7 mouse cellular contexts compared by ENCODE assay signal in the genomic region with DNA sequence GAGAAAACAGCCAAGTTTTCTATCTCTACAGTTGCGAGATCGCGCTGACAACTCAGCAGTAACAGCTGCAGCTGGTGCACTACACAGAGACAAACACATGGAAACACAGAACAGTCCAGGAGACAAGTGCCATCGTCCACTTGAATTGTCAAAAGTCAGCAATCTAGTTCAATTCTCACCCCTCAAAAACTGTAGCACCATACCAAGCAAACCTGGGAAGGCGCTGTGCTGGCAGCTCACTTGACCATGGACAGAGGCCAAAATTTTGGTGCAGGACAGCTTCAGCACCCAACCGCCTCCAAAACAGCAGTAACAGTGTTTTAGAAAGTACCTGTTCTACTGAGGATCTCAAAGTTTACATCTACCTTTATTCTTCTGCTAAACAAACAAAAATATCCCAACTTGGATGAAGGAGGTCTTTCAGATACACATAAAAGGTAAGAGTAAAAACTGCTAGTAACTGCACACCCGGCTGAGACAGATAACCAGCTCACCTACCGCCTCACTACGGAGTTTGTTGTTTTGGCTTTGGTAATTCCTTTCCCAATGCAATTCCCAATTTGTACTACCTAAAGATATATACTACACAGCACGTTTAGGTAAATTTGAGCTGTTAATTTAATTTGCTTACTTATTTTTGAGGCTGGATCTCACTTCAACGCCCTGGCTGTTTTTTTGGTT. TPM values are rescaled to one million over a fixed set of nuclear protein-coding genes. Genes with fewer than 3 reads are reported as not detected.
A peak's percentile ranks its signal among the peaks of the same experiment; 100 is the strongest.
DNase-seq lines count a peak whose midpoint lies in the region; ATAC-seq and TF ChIP-seq lines count a peak whose summit lies in the region.

No protein-coding gene starts in this region.

- H3K27ac ChIP-seq in intestine, embryonic 16.5 days (ENCODE audit: low read length) = no peak overlapping the region
- peak overlapping the region; percentile 91 for H3K27ac ChIP-seq in liver, embryonic 16.5 days (ENCODE audit: low read length)
- peak overlapping the region; percentile 33; the same call in 1 of the 2 replicates for H3K27ac ChIP-seq in neural tube, embryonic 15.5 days (replicated peaks)

- DNase-seq in NIH3T3 (ENCODE audit: low read depth) = peak; percentile 64
- peak; percentile 28 for DNase-seq in brain, embryonic 14.5 days (ENCODE audit: low read depth)
- peak; percentile 59 to 66 for DNase-seq in gastrocnemius, adult 8-10 months (ENCODE audit: low spot score in 2 of 2)
- DNase-seq in thymus, postnatal 25 days = no peak

- no peak for TF ChIP-seq POLR2A in brain, embryonic 14.5 days (IDR thresholded peaks at IDR 0.05; ENCODE audit: borderline replicate concordance, extremely low read depth, insufficient read depth, insufficient read length, poor library complexity, severe bottlenecking)

- no peak overlapping the region for H3K9ac ChIP-seq in intestine, embryonic 16.5 days (ENCODE audit: low read depth, low read length)
- H3K9ac ChIP-seq in liver, embryonic 16.5 days (ENCODE audit: low read depth, low read length) = peak overlapping the region; percentile 97
- H3K9ac ChIP-seq in neural tube, embryonic 15.5 days (replicated peaks) = 0 out of 2 replicates have a peak overlapping the region, but pooled peaks have one; percentile 5

- no peak for TF ChIP-seq CTCF in brain, embryonic 14.5 days (IDR thresholded peaks at IDR 0.05; ENCODE audit: borderline replicate concordance, extremely low read depth, insufficient read depth, insufficient read length)

- no peak for ATAC-seq in intestine, embryonic 16.5 days
- ATAC-seq in liver, embryonic 16.5 days (ENCODE audit: low read depth) = no peak
- ATAC-seq in neural tube, embryonic 15.5 days (ENCODE audit: low FRiP score) = no peak

- 68% methylated on average over 11 of the region's 11 CpGs for WGBS in intestine, embryonic 16.5 days
- WGBS in liver, embryonic 16.5 days (ENCODE audit: insufficient replicate concordance) = 49% methylated on average over 11 of the region's 11 CpGs
- 78% methylated on average over 11 of the region's 11 CpGs for WGBS in neural tube, embryonic 15.5 days

- H3K4me1 ChIP-seq in intestine, embryonic 16.5 days (ENCODE audit: control insufficient read depth, insufficient read depth, low read length) = peaks cover 10% of the 10 kb centered on the region
- H3K4me1 ChIP-seq in liver, embryonic 16.5 days (ENCODE audit: control insufficient read depth, low read depth, low read length) = peaks cover 20% of the 10 kb centered on the region
- peaks cover 20% of the 10 kb centered on the region for H3K4me1 ChIP-seq in neural tube, embryonic 15.5 days

- H3K9me3 ChIP-seq in intestine, embryonic 16.5 days (ENCODE audit: control insufficient read depth, low read length) = no peaks in the 10 kb centered on the region
- H3K9me3 ChIP-seq in liver, embryonic 16.5 days (replicated peaks; ENCODE audit: control insufficient read depth, low read length) = no peaks in the 10 kb centered on the region
- H3K9me3 ChIP-seq in neural tube, embryonic 15.5 days (replicated peaks) = no peaks in the 10 kb centered on the region

- no peaks in the 10 kb centered on the region for H3K27me3 ChIP-seq in intestine, embryonic 16.5 days (replicated peaks; ENCODE audit: control insufficient read depth, insufficient read depth, low read length)
- H3K27me3 ChIP-seq in liver, embryonic 16.5 days (ENCODE audit: control insufficient read depth, insufficient read depth, low read depth, low read length) = no peaks in the 10 kb centered on the region
- H3K27me3 ChIP-seq in neural tube, embryonic 15.5 days (replicated peaks) = no peaks in the 10 kb centered on the region

- no peak overlapping the region for H3K4me3 ChIP-seq in intestine, embryonic 16.5 days (ENCODE audit: low read length)
- peak overlapping the region; percentile 74 for H3K4me3 ChIP-seq in liver, embryonic 16.5 days (ENCODE audit: low read depth, low read length)
- H3K4me3 ChIP-seq in neural tube, embryonic 15.5 days (replicated peaks) = 0 out of 2 replicates have a peak overlapping the region, but pooled peaks have one; percentile 13

- peak overlapping the region; percentile 12; the same call in 1 of the 2 replicates for H3K4me2 ChIP-seq in intestine, embryonic 16.5 days (ENCODE audit: low read depth, low read length)
- peak overlapping the region; percentile 59 for H3K4me2 ChIP-seq in liver, embryonic 16.5 days (ENCODE audit: low read depth, low read length)
- peak overlapping the region; percentile 58 for H3K4me2 ChIP-seq in neural tube, embryonic 15.5 days

- no peaks in the 10 kb centered on the region for H3K36me3 ChIP-seq in intestine, embryonic 16.5 days (ENCODE audit: control insufficient read depth, insufficient read depth, low read length)
- peaks cover 8% of the 10 kb centered on the region for H3K36me3 ChIP-seq in liver, embryonic 16.5 days (ENCODE audit: control insufficient read depth, insufficient read depth)
- H3K36me3 ChIP-seq in neural tube, embryonic 15.5 days = peaks cover 9% of the 10 kb centered on the region

RNA-seq across cellular contexts. Expression of a gene that starts 11.6 kb away (rescaled TPM):
- 51.1 and 57.9 TPM in 2 replicates for polyA plus RNA-seq in brain, embryonic 14.5 days (2012; rRNA removed)
- 100 to 1,000 TPM; 207 to 271 (median 240) TPM for total RNA-seq in gastrocnemius, adult 8-10 months (2022)
- 17.4 and 20.0 TPM in 2 replicates for polyA plus RNA-seq in intestine, embryonic 16.5 days (2015; fragmentation: Nextera tagmentation; extraction: Ambion mirVana)
- 69.8 and 70.6 TPM in 2 replicates for polyA plus RNA-seq in liver, embryonic 16.5 days (2015; fragmentation: Nextera tagmentation; extraction: Ambion mirVana)
- 77.1 and 79.6 TPM in 2 replicates for polyA plus RNA-seq in neural tube, embryonic 15.5 days (2015; fragmentation: Nextera tagmentation; extraction: Ambion mirVana)
